Mouse (Mus musculus): ENCODE results near the gene Efcc1.

The Efcc1 gene

DNA sequence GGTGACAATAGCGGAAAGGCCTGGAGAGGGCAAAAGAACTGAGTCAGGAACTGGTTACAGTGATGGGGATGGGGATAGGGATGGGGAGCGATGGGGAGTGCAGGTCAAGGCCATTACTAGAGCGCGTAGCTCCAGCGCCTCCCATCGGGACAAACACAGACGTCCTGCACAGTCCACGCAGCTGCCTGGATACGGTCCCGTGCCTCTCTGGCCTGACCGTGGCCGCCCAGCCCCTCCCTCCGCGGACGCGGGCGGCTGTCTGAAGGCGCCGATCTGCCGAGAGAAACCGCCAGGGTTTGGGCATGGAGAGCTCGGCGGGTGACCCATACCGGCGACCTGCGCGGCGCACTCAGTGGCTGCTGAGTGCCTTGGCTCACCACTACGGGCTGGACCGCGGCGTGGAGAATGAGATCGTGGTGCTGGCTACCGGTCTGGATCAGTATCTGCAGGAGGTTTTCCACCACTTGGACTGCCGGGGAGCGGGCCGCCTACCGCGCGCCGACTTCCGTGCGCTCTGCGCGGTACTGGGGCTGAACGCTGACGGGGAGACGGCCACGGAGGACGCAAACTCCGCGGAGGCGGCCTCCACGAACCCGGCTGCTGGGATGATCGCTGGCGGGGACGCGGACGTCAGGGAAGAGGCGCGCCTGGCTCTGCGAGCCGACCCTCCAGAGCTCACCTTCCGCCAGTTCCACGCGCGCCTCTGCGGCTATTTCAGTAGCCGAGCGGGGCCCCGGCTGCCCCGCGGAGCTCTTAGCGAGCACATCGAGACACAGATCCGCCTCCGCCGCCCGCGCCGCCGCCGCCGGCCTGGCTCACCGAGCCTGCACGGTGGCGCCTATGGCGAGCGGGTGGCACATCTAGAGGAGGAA, at the start of gene Efcc1:
Efcc1 (plus strand) TSS at position 279 of the 872 bp plus-strand sequence.
- DNase-seq, result peak; percentile 74

DNA sequence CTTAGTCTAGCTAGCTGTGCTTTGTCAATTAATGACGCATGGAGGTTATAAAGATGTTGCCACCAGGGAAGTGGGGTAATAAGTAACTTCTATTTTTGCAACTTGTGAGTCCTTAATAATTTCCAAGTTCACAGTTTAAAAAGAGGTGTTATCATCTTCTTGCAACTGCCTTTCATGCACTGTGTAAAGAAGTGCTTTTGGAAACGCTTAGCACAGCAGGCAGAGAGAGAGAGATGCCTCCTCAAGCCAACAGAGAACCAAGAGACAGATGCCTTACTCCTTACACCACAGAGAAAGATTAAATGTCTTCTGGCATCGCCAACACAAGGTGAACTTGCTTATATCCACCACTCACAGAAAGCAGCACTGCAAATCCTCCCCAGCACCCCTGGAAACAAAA, 34.7 kb upstream of the Efcc1 start:
- no peak for DNase-seq

GRCm38 (mm10) chr6:87696544-87696943, 34.1 kb upstream of the Efcc1 start:
- DNase-seq, result no peak

DNA sequence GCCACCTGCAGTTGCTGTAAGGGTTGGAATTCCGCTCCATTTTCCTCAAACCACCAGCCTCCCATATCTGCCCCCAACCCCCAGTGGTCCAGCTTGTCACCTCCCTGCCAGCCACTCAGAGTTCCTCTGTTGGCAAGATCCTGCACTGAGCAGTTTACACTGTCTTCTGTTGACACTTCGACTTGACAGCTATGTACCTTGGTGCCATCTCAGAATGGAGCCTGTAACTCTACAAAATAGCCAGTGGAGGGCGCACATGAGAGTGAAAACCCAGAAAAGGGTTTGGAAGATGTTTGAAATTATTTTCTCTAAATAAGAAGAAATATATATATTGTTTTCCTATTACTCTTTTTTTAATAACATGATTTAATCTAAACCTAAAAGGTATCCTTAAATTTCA, 24.4 kb upstream of the Efcc1 start:
- DNase-seq, result no peak

DNA sequence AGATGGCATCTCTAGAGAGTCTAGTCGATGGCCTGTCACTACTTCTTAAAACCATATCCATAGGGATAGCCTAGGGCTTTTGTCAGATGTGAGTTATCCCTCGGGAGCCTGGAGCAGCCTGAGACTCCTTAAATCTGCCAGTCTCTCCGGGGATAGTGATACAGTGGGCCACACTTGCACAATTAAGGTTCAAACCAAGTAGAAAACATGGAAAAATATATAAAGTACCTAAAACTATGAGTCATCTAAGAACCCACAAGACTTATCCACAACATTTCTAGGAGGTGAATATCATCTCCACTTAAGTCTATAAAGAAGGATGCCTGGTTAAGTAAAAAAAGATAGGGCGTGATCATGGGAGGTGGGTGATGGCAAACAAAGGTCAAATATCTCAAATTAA, 18.4 kb upstream of the Efcc1 start:
- no peak for DNase-seq

DNA sequence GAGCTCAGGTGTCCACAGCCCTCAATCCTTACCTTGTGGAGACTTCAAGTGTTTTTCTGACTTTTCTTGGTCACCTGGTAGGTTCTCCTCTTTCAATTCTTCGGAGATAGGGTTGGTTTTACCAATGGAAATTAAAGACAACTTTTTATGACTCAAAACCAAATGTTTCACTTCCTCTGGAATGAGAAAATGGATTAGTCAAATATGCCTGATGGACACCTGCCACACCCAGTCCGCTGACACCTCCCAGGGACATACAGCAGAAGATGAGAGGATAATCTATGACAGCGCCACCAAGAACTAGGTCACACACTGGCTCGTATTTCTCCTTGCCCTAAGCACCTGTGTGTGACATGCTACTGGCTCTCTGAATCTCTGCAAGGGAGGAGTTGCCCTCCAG, 16.6 kb upstream of the Efcc1 start:
- DNase-seq, result no peak

GRCm38 (mm10) chr6:87722631-87723030, 8.0 kb upstream of the Efcc1 start:
- DNase-seq, result peak; percentile 16

- DNase-seq, result no peak
Measured at GRCm38 (mm10) chr6:87725267-87725912, 5.3 kb upstream of the Efcc1 start.

DNA sequence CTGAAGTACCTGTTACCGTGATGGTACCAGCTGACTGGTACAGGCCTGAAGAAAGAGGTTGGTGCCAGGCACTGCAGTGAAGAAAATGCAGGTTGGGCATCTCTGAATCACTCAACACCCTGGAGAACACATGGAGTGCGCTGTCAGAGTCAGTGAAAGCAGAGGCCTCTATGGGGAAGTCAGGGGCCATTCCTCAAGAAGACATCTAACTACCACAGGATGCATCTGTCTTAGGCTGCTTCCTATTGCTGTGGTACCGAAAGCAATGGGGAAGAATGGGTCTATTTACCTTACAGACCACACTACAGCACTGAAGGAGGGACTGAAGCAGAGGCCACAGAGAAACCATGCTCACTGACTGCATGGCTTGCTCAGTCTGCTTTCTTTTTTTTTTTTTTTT, 2.6 kb upstream of the Efcc1 start:
- DNase-seq, result no peak

GRCm38 (mm10) chr6:87730141-87730540, 528 bp upstream of the Efcc1 start:
- DNase-seq, result no peak

- no peak for DNase-seq
Measured at GRCm38 (mm10) chr6:87731463-87732095, 910 bp downstream of the Efcc1 start.

- peak; percentile 49 for DNase-seq
Measured at GRCm38 (mm10) chr6:87732151-87733011, 1.7 kb downstream of the Efcc1 start.

DNA sequence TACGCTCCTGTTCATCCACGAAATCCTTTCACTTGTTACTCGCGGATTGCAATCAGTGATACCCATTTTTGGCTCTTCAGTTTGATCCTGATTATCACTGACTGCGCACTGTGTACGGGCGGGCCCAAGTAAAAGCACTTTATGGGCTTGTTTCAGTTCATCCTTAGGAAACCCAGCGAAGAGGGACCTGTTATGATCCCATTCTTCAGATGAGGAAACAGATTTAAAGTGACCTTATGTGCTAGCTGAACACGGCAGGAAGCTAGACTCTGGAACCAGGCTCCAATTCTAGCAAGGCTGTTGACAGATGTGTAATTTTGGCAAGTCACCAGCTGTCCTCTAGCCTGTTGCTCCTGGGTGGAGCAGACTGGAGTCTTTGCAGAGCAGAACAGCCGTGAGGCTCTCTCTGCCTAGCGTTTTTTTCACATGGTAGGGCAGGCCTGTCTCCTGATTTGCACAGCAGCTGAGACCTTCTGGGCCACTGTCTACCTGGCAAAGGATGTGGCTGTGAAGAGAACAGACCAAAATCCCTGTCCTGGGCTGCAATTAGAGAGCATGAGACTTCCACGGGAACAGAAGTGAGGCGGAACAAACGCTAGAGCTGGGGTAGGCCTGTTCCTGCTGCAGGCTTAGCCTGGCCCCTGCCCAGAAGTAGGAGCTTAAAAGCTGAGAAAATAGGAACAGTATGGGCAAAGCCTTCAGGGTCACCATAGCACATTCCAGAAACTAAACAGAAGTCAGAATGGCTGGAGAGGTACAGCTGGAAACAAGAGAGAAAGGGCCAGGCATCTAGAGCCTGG, 2.7 kb downstream of the Efcc1 start:
- no peak for DNase-seq

- DNase-seq, result no peak
Measured at GRCm38 (mm10) chr6:87734136-87734535, 3.5 kb downstream of the Efcc1 start.

DNA sequence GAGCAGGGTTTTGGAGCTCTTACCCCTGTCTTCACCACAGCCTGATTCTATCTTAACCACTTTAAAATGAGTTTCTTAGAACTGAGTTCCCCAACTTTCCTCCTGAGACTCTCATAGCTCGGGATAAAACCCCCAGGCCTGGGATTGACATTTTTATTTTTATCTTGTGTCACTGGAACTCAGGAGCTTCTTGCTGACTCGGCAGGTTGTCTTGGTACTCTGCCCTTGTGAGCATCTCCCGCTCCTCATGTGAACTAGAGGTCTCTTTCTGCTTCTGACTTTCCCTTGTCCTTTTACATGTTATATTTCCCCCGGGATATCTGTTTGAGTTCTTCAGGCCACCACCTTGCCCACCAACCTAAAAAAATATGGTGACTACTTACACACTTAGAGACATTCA, 6.3 kb downstream of the Efcc1 start:
- DNase-seq, result no peak

GRCm38 (mm10) chr6:87737921-87738626, 7.4 kb downstream of the Efcc1 start:
- no peak for DNase-seq

DNA sequence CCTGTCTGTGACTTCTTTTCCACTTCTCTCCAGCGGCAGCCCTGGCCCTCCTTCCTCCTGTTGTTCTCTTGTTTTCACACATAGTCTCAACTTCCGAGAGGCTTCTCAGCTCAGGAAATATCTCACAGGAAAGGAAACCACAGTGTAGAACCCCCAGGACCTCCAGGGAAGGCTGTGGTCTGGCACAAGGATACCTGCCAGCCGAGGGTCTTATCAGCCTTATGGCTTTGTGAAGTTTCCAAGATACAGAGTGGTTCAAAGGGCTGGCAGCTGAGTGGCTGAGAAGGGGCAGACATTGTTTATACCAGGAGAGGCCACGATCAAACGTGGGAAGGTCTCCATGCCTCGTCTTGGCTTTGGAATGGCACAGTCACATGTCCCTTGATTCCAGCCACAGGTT, 9.2 kb downstream of the Efcc1 start:
- no peak for DNase-seq

DNA sequence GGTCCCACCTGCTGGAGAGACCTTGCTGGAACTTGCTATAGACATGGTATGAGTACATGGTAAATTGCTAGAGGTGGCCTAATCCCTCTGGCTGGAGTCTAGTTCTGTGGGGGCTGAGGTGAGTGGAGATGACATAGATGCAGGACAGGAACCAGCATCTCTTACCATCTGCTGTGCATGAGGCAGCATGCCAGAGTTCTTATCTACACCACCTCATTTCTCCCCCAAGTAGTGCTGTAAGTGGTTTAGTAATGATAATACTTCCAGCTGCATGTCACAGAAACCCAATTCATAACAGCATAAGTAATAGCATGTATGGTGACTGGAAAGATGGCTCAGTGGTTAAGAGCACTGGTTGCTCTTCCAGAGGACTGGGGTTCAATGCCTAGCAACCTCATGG, 9.8 kb downstream of the Efcc1 start:
- DNase-seq, result no peak

DNA sequence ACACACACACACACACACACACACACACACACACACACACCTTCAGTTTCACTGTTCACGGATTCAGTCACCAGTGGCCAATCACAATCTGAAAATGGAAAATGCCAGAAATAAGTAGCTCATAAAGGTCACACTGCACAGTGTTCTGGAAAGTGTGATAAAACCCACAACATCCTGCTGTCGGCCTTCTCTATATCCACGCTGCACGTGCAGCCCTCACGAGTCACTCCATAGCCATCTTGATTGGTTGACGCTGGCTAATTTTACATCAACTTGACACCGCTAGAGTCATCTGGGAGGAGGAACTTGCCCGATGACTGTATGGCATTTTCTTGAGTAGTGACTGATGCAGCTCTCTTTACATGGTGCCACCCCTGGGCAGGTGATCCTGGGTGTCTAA, 11.3 kb downstream of the Efcc1 start:
- no peak for DNase-seq

DNA sequence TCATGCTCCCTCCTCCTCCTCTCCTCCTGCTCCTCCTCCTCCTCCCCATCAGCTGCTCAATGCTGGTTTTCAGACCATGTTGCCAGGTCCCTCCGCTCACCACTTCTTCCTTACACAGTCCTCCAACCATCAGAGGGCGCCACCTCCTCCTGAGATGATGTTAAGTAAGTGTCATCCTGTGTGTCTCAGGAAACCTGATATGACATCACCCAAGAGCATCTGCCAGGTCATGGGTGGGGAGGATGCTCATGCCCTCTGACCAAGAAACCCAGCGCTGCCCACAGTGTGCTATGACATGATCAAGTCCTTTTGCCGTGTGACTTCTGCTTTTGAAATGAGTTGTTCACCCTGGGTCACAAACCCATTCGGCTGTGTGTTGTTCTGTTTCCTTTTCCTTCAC, 12.1 kb downstream of the Efcc1 start:
- no peak for DNase-seq

DNA sequence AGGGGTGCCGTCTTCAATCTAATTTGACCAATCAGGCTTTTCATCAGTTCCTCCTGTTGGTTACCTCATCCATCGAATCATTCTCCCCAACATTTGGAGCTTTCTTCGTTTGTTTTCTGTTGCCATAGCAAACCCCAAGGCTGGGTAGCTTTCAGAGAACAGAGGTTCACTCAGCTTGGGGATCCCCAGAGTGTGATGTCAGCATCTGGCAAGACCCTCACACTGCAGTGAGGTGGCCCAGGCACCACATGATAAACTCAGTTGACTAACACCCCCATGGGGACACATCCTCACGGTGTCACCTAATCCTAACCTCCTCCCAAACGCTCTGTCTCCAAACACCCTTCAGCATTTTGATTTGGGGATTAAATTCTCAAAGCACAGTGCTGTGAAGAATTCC, 12.6 kb downstream of the Efcc1 start:
- no peak for DNase-seq

GRCm38 (mm10) chr6:87744632-87745031, 14.0 kb downstream of the Efcc1 start:
- no peak for DNase-seq
